Mouse (Mus musculus): ENCODE measurements at regions not wholly inside any gene's neighbourhood (a gene's known extent, or its start where the extent isn't known, plus 50 kb on each side); places are given as distances from the start of the nearest gene placed in this dataset.
"Not testable (repeated sequence)": the region's sequence is repeated elsewhere in the genome, so short reads cannot be mapped to it uniquely, and the experiment has no call there.

GRCm38 (mm10) chr5:68252671-68253070 is 221.0 kb downstream of the Grxcr1 start:
- WGBS: 14% methylated on average over 8 of the region's 8 CpGs
- Histone ChIP-seq H3K9me3 (ENCODE audit: low read length) (no peaks in the 10 kb centered on the region), H3K9ac (replicated peaks; ENCODE audit: low read length, poor library complexity, severe bottlenecking) (no peak overlapping the region), H3K27ac (ENCODE audit: low read depth, low read length) (no peak overlapping the region), H3K36me3 (ENCODE audit: insufficient read depth, low read length) (no peaks in the 10 kb centered on the region), H3K4me1 (ENCODE audit: insufficient read depth, low read length) (no peaks in the 10 kb centered on the region), H3K4me3 (ENCODE audit: low read depth, low read length) (no peak overlapping the region), H3K4me2 (ENCODE audit: low read depth, low read length, poor library complexity, severe bottlenecking) (no peak overlapping the region), H3K27me3 (ENCODE audit: insufficient read depth, low read length) (no peaks in the 10 kb centered on the region)
- DNase-seq (ENCODE audit: low spot score) (peak; percentile 95), ATAC-seq (ENCODE audit: low FRiP score) (peak; percentile 52; the same call in 1 of the 2 replicates)
- peak; percentile 91 for TF ChIP-seq CTCF (IDR thresholded peaks at IDR 0.05)

DNA sequence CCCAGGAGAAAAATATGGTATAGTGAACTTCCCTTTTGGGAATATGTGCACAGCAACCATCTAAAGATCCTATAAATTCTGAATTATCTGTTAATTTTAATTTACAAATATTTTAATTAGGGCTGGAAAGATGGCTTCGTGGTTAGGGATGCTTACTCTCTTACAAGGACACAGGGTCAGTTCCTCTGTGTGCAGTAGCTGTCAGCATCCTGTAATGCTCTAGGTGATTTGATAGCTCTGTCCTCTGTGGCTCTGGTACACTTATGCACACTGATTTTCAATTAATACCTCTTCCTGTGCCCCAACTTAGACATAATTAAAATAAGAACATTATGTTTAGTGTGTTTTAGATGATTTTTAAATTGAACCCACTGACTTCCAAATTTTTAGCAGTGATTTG is 221.8 kb downstream of the Grxcr1 start:
- no peak for TF ChIP-seq CTCF (IDR thresholded peaks at IDR 0.05)
- no peak for DNase-seq (ENCODE audit: low spot score)
- Histone ChIP-seq H3K4me1 (ENCODE audit: insufficient read depth, low read length) (no peaks in the 10 kb centered on the region), H3K4me3 (ENCODE audit: low read depth, low read length) (no peak overlapping the region), H3K27ac (ENCODE audit: low read depth, low read length) (no peak overlapping the region), H3K9me3 (ENCODE audit: low read length) (no peaks in the 10 kb centered on the region), H3K4me2 (ENCODE audit: low read depth, low read length, poor library complexity, severe bottlenecking) (no peak overlapping the region), H3K36me3 (ENCODE audit: insufficient read depth, low read length) (no peaks in the 10 kb centered on the region), H3K9ac (replicated peaks; ENCODE audit: low read length, poor library complexity, severe bottlenecking) (no peak overlapping the region), H3K27me3 (ENCODE audit: insufficient read depth, low read length) (no peaks in the 10 kb centered on the region)
- 60% methylated on average over 1 of the region's 1 CpGs for WGBS
- ATAC-seq (ENCODE audit: low FRiP score): no peak

GRCm38 (mm10) chr5:68254111-68254510 is 222.5 kb downstream of the Grxcr1 start:
- TF ChIP-seq CTCF (IDR thresholded peaks at IDR 0.05): no peak
- Histone ChIP-seq H3K27me3 (ENCODE audit: insufficient read depth, low read length) (no peaks in the 10 kb centered on the region), H3K36me3 (ENCODE audit: insufficient read depth, low read length) (no peaks in the 10 kb centered on the region), H3K27ac (ENCODE audit: low read depth, low read length) (no peak overlapping the region), H3K9me3 (ENCODE audit: low read length) (no peaks in the 10 kb centered on the region), H3K4me3 (ENCODE audit: low read depth, low read length) (no peak overlapping the region), H3K4me1 (ENCODE audit: insufficient read depth, low read length) (no peaks in the 10 kb centered on the region), H3K4me2 (ENCODE audit: low read depth, low read length, poor library complexity, severe bottlenecking) (no peak overlapping the region), H3K9ac (replicated peaks; ENCODE audit: low read length, poor library complexity, severe bottlenecking) (no peak overlapping the region)
- ATAC-seq (ENCODE audit: low FRiP score) (no peak), DNase-seq (ENCODE audit: low spot score) (no peak)
- 74% methylated on average over 2 of the region's 2 CpGs for WGBS

DNA sequence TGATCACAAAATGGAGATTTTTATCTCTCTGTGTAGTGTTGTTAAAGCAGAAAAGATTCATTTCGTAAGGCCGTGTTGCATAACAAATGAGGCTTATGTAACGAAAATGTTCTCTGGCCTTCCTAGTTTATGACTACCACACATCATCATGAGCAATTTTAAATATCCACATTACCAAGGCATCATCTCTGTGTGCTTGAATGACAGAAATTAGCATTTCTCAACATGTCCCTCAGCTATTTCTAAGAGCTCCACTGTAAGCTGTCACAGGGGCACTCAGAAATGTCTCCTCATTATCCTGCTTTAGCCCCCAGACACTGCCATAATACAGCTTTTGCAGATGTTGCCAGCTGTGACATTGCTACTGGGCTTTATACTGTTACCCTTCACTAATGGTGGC is 232.6 kb downstream of the Grxcr1 start:
- no peak for TF ChIP-seq CTCF (IDR thresholded peaks at IDR 0.05)
- 81% methylated on average over 3 of the region's 3 CpGs for WGBS
- no peaks in the 10 kb centered on the region for H3K9me3 ChIP-seq (ENCODE audit: low read length)
- H3K9ac ChIP-seq (replicated peaks; ENCODE audit: low read length, poor library complexity, severe bottlenecking): no peak overlapping the region
- no peak for DNase-seq (ENCODE audit: low spot score)
- ATAC-seq (ENCODE audit: low FRiP score): no peak
- H3K4me1 ChIP-seq (ENCODE audit: insufficient read depth, low read length): no peaks in the 10 kb centered on the region
- H3K4me2 ChIP-seq (ENCODE audit: low read depth, low read length, poor library complexity, severe bottlenecking): no peak overlapping the region
- H3K27me3 ChIP-seq (ENCODE audit: insufficient read depth, low read length): no peaks in the 10 kb centered on the region
- H3K27ac ChIP-seq (ENCODE audit: low read depth, low read length): no peak overlapping the region
- no peaks in the 10 kb centered on the region for H3K36me3 ChIP-seq (ENCODE audit: insufficient read depth, low read length)
- no peak overlapping the region for H3K4me3 ChIP-seq (ENCODE audit: low read depth, low read length)

GRCm38 (mm10) chr5:68274271-68274670 is 242.6 kb downstream of the Grxcr1 start:
- Histone ChIP-seq H3K4me3 (ENCODE audit: low read depth, low read length) (no peak overlapping the region), H3K4me1 (ENCODE audit: insufficient read depth, low read length) (no peaks in the 10 kb centered on the region), H3K9ac (replicated peaks; ENCODE audit: low read length, poor library complexity, severe bottlenecking) (no peak overlapping the region), H3K27ac (ENCODE audit: low read depth, low read length) (no peak overlapping the region), H3K4me2 (ENCODE audit: low read depth, low read length, poor library complexity, severe bottlenecking) (no peak overlapping the region), H3K36me3 (ENCODE audit: insufficient read depth, low read length) (no peaks in the 10 kb centered on the region), H3K27me3 (ENCODE audit: insufficient read depth, low read length) (no peaks in the 10 kb centered on the region), H3K9me3 (ENCODE audit: low read length) (no peaks in the 10 kb centered on the region)
- 81% methylated on average over 3 of the region's 3 CpGs for WGBS
- DNase-seq (ENCODE audit: low spot score): no peak
- ATAC-seq (ENCODE audit: low FRiP score): no peak
- no peak for TF ChIP-seq CTCF (IDR thresholded peaks at IDR 0.05)

DNA sequence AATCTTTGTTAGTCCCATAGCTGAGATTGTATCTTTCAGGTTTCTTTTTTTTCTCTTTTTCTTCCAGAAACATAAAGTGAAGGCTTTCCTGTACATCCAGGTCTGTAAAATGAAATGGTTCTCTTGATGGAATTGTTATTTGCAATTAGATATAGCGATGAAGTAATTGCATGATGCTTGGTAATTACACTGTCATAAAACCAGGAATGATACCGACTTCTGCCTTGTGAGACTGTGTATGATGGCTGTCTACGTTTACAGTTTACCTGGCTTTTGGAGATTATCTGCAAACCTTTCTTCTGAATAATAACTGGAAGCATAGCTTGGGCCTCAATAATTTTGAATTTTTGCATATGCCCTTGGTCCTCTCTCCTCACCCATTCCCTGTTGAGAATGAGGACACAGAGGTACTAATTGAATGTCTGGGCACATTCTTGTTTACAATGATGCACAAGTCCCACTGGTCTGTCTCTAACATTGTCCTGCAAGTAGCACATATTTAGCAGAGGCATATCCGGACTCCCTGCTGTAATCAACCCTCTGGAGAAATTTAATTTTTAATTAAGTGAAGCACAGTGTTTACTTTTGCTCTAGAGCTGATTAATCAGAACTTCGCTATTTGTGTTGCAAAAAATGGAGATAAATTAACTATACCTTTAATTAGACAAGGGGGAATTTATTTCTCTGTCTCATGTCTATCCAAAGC is 244.1 kb downstream of the Grxcr1 start:
- 80% methylated on average over 5 of the region's 5 CpGs for WGBS
- ATAC-seq (ENCODE audit: low FRiP score) (no peak), DNase-seq (ENCODE audit: low spot score) (no peak)
- no peak overlapping the region for H3K27ac ChIP-seq (ENCODE audit: low read depth, low read length)
- H3K9ac ChIP-seq (replicated peaks; ENCODE audit: low read length, poor library complexity, severe bottlenecking): no peak overlapping the region
- H3K27me3 ChIP-seq (ENCODE audit: insufficient read depth, low read length): no peaks in the 10 kb centered on the region
- TF ChIP-seq CTCF (IDR thresholded peaks at IDR 0.05): no peak
- H3K4me2 ChIP-seq (ENCODE audit: low read depth, low read length, poor library complexity, severe bottlenecking): no peak overlapping the region
- H3K4me3 ChIP-seq (ENCODE audit: low read depth, low read length): no peak overlapping the region
- no peaks in the 10 kb centered on the region for H3K4me1 ChIP-seq (ENCODE audit: insufficient read depth, low read length)
- H3K9me3 ChIP-seq (ENCODE audit: low read length): no peaks in the 10 kb centered on the region
- H3K36me3 ChIP-seq (ENCODE audit: insufficient read depth, low read length): no peaks in the 10 kb centered on the region

- not testable (repeated sequence) for H3K9me3 ChIP-seq (ENCODE audit: low read length); ATAC-seq (ENCODE audit: low FRiP score); H3K36me3 ChIP-seq (ENCODE audit: insufficient read depth, low read length); H3K9ac ChIP-seq (replicated peaks; ENCODE audit: low read length, poor library complexity, severe bottlenecking); H3K27me3 ChIP-seq (ENCODE audit: insufficient read depth, low read length); H3K4me3 ChIP-seq (ENCODE audit: low read depth, low read length); H3K27ac ChIP-seq (ENCODE audit: low read depth, low read length); DNase-seq (ENCODE audit: low spot score); H3K4me2 ChIP-seq (ENCODE audit: low read depth, low read length, poor library complexity, severe bottlenecking); H3K4me1 ChIP-seq (ENCODE audit: insufficient read depth, low read length)
- 85% methylated on average over 2 of the region's 2 CpGs for WGBS
These were observed 264.1 kb downstream of the Grxcr1 start for GRCm38 (mm10) chr5:68295774-68296173.
